Mouse (Mus musculus) stomach, embryonic 14.5 days (tissue): ENCODE results near the gene Dusp16. TPM values are rescaled to one million over a fixed set of nuclear protein-coding genes. Genes with fewer than 3 reads are reported as not detected.

Source experiments
- ATAC-seq: fragments of 200-750 bp; cut with Nextera tagmentation; 2 replicates; pipeline ENCODE4 v1.8.0; 2017; ENCODE audit warnings: low read depth, moderate TSS enrichment; ENCODE audit not compliant: insufficient number of reproducible peaks, insufficient read depth, low FRiP score
- H3K27ac ChIP-seq: fragments of 300-500 bp; sonication (generic); 2 replicates; pipeline ENCODE4 v1.5.1; 2014; ENCODE audit warnings: mild to moderate bottlenecking, low read length, moderate library complexity, mixed read lengths
- H3K27me3 ChIP-seq: fragments of 300-500 bp; sonication (generic); 2 replicates; pipeline ENCODE4 v1.6.1; 2014; ENCODE audit warnings: low read length, control low read depth, mixed read lengths; ENCODE audit not compliant: control insufficient read depth, insufficient read depth
- H3K36me3 ChIP-seq: fragments of 300-500 bp; sonication (generic); 2 replicates; pipeline ENCODE4 v1.6.1; 2014; ENCODE audit warnings: mild to moderate bottlenecking, control low read depth, low read length, moderate library complexity, mixed read lengths; ENCODE audit not compliant: control insufficient read depth, insufficient read depth
- H3K4me1 ChIP-seq: fragments of 300-500 bp; sonication (generic); 2 replicates; pipeline ENCODE4 v1.6.1; 2014; ENCODE audit warnings: low read length, control low read depth, mixed read lengths; ENCODE audit not compliant: control insufficient read depth, insufficient read depth
- H3K4me2 ChIP-seq: fragments of 300-500 bp; sonication (generic); replicated peaks from 2 replicates; pipeline ENCODE4 v1.6.1; 2014; ENCODE audit warnings: low read depth, low read length, control low read depth
- H3K4me3 ChIP-seq: fragments of 300-500 bp; sonication (generic); 2 replicates; pipeline ENCODE4 v1.5.1; 2014; ENCODE audit warnings: low read depth, low read length, control low read depth
- H3K9ac ChIP-seq: fragments of 300-500 bp; sonication (generic); replicated peaks from 2 replicates; pipeline ENCODE4 v1.6.1; 2014; ENCODE audit warnings: low read depth, mild to moderate bottlenecking, control low read depth, low read length, moderate library complexity, mixed read lengths
- H3K9me3 ChIP-seq: fragments of 300-500 bp; sonication (generic); 2 replicates; pipeline ENCODE4 v1.6.1; 2016; ENCODE audit warnings: low read depth, low read length, control low read depth; ENCODE audit not compliant: control insufficient read depth
- WGBS: fragments of 180-500 bp; shearing (Covaris S2); extraction: QIAGEN DNeasy Blood & Tissue Kit; methylation state at CpG from one replicate; pipeline ENCODE4 v1.1.7; 2014; 5-methylcytosine and 5-hydroxymethylcytosine counted together
- polyA plus RNA-seq: library from polyadenylated mRNA; unstranded; fragments of >200 nt; fragmentation: Nextera tagmentation; extraction: Ambion mirVana; gene quantifications from 2 replicates; pipeline ENCODE4 v1.2.1, GENCODE M21; 2014

Gene Dusp16
- polyA plus RNA-seq, 1 experiment from 2014 or later: 19.2 TPM

GRCm38 (mm10) chr6:134710020-134710419, 82.4 kb downstream of the Dusp16 start:
- Histone ChIP-seq H3K9me3 (no peaks in the 10 kb centered on the region), H3K27me3 (no peaks in the 10 kb centered on the region), H3K4me3 (no peak overlapping the region), H3K9ac (no peak overlapping the region), H3K4me2 (no peak overlapping the region), H3K4me1 (no peaks in the 10 kb centered on the region), H3K27ac (no peak overlapping the region), H3K36me3 (no peaks in the 10 kb centered on the region)
- ATAC-seq: no peak
- 86% methylated on average over 15 of the region's 15 CpGs for WGBS

- Histone ChIP-seq H3K4me1 (no peaks in the 10 kb centered on the region), H3K27me3 (no peaks in the 10 kb centered on the region), H3K36me3 (no peaks in the 10 kb centered on the region), H3K4me2 (no peak overlapping the region), H3K4me3 (no peak overlapping the region), H3K27ac (no peak overlapping the region), H3K9me3 (no peaks in the 10 kb centered on the region), H3K9ac (no peak overlapping the region)
- no peak for ATAC-seq
- 63% methylated on average over 4 of the region's 4 CpGs for WGBS
These were observed 86.0 kb downstream of the Dusp16 start for GRCm38 (mm10) chr6:134706467-134706866.

GRCm38 (mm10) chr6:134703053-134703690, 89.3 kb downstream of the Dusp16 start:
- Histone ChIP-seq H3K4me2 (no peak overlapping the region), H3K27ac (no peak overlapping the region), H3K9me3 (no peaks in the 10 kb centered on the region), H3K4me3 (no peak overlapping the region), H3K4me1 (no peaks in the 10 kb centered on the region), H3K36me3 (no peaks in the 10 kb centered on the region), H3K27me3 (no peaks in the 10 kb centered on the region), H3K9ac (no peak overlapping the region)
- WGBS: 92% methylated on average over 4 of the region's 4 CpGs
- ATAC-seq: no peak

- H3K36me3 ChIP-seq: no peaks in the 10 kb centered on the region
- no peaks in the 10 kb centered on the region for H3K9me3 ChIP-seq
- no peak overlapping the region for H3K4me2 ChIP-seq
- no peaks in the 10 kb centered on the region for H3K27me3 ChIP-seq
- no peak for ATAC-seq
- no peak overlapping the region for H3K27ac ChIP-seq
- 96% methylated on average over 7 of the region's 7 CpGs for WGBS
- no peak overlapping the region for H3K4me3 ChIP-seq
- H3K9ac ChIP-seq: no peak overlapping the region
- no peaks in the 10 kb centered on the region for H3K4me1 ChIP-seq
These were observed 90.2 kb downstream of the Dusp16 start for GRCm38 (mm10) chr6:134702184-134702583.

- Histone ChIP-seq H3K9me3 (no peaks in the 10 kb centered on the region), H3K27ac (no peak overlapping the region)
These were observed 91.2 kb downstream of the Dusp16 start for GRCm38 (mm10) chr6:134701211-134701602.

GRCm38 (mm10) chr6:134700451-134701210, 91.8 kb downstream of the Dusp16 start:
- Histone ChIP-seq H3K4me2 (no peak overlapping the region), H3K27me3 (no peaks in the 10 kb centered on the region), H3K27ac (peak overlapping the region; percentile 44; the same call in 1 of the 2 replicates), H3K36me3 (no peaks in the 10 kb centered on the region), H3K9me3 (no peaks in the 10 kb centered on the region), H3K9ac (no peak overlapping the region), H3K4me1 (no peaks in the 10 kb centered on the region), H3K4me3 (no peak overlapping the region)
- 0 out of 2 replicates have a peak, but pooled peaks have one; percentile 28 for ATAC-seq
- 57% methylated on average over 8 of the region's 8 CpGs for WGBS

More at GRCm38 (mm10) chr6:134701211-134701602, 91.2 kb downstream of the Dusp16 start:
- WGBS: 64% methylated on average over 6 of the region's 6 CpGs
- H3K4me3 ChIP-seq: no peak overlapping the region
- H3K36me3 ChIP-seq: no peaks in the 10 kb centered on the region
- no peaks in the 10 kb centered on the region for H3K4me1 ChIP-seq
- no peak overlapping the region for H3K9ac ChIP-seq
- ATAC-seq: no peak
- H3K27me3 ChIP-seq: no peaks in the 10 kb centered on the region
- no peak overlapping the region for H3K4me2 ChIP-seq

- WGBS: 83% methylated on average over 5 of the region's 5 CpGs
These were observed 94.2 kb downstream of the Dusp16 start for GRCm38 (mm10) chr6:134698243-134698642.

GRCm38 (mm10) chr6:134696554-134696953, 95.9 kb downstream of the Dusp16 start:
- no peaks in the 10 kb centered on the region for H3K4me1 ChIP-seq
- ATAC-seq: no peak
- no peaks in the 10 kb centered on the region for H3K36me3 ChIP-seq
- no peaks in the 10 kb centered on the region for H3K27me3 ChIP-seq
- H3K27ac ChIP-seq: no peak overlapping the region
- no peaks in the 10 kb centered on the region for H3K9me3 ChIP-seq
- no peak overlapping the region for H3K9ac ChIP-seq
- no peak overlapping the region for H3K4me3 ChIP-seq
- WGBS: 81% methylated on average over 2 of the region's 2 CpGs
- H3K4me2 ChIP-seq: no peak overlapping the region

More at GRCm38 (mm10) chr6:134698243-134698642, 94.2 kb downstream of the Dusp16 start:
- no peaks in the 10 kb centered on the region for H3K36me3 ChIP-seq
- no peaks in the 10 kb centered on the region for H3K9me3 ChIP-seq
- no peaks in the 10 kb centered on the region for H3K4me1 ChIP-seq
- H3K9ac ChIP-seq: no peak overlapping the region
- H3K4me3 ChIP-seq: no peak overlapping the region
- no peaks in the 10 kb centered on the region for H3K27me3 ChIP-seq
- H3K4me2 ChIP-seq: no peak overlapping the region
- no peak overlapping the region for H3K27ac ChIP-seq
- no peak for ATAC-seq
